Mouse (Mus musculus): ENCODE results near the gene Vmn1r219.
"Not testable (repeated sequence)": the region's sequence is repeated elsewhere in the genome, so short reads cannot be mapped to it uniquely, and the experiment has no call there.

The Vmn1r219 gene

GRCm38 (mm10) chr13:23159012-23159411, at the start of gene Vmn1r219:
Gene Vmn1r219, plus strand, starts transcription at chr13:23159312.
- no peak for DNase-seq

- not testable (repeated sequence) for DNase-seq
These were observed 41.0 kb upstream of the Vmn1r219 start, which contains the start of gene Vmn1r217 for GRCm38 (mm10) chr13:23118126-23118525. Gene Vmn1r217, minus strand, starts transcription at chr13:23118226.

GRCm38 (mm10) chr13:23120611-23121010, 38.5 kb upstream of the Vmn1r219 start:
- no peak for DNase-seq

GRCm38 (mm10) chr13:23133099-23133498, 26.0 kb upstream of the Vmn1r219 start, which contains the start of gene Vmn1r218:
Gene Vmn1r218, plus strand, starts transcription at chr13:23133155.
- DNase-seq, result no peak

- DNase-seq, result no peak
These were observed 25.6 kb upstream of the Vmn1r219 start for GRCm38 (mm10) chr13:23133501-23133900.

- DNase-seq, result no peak
These were observed 20.2 kb upstream of the Vmn1r219 start for GRCm38 (mm10) chr13:23138880-23139279.

- no peak for DNase-seq
These were observed 1.3 kb upstream of the Vmn1r219 start for GRCm38 (mm10) chr13:23157848-23158247.

GRCm38 (mm10) chr13:23166471-23166870, 7.4 kb downstream of the Vmn1r219 start:
- DNase-seq, result not testable (repeated sequence)

GRCm38 (mm10) chr13:23187875-23188274, 28.8 kb downstream of the Vmn1r219 start, which contains the start of gene Vmn1r220:
Gene Vmn1r220, minus strand, starts transcription at chr13:23187975.
- DNase-seq, result no peak

GRCm38 (mm10) chr13:23203885-23204284, 44.8 kb downstream of the Vmn1r219 start:
- not testable (repeated sequence) for DNase-seq

GRCm38 (mm10) chr13:23213827-23214226, 54.7 kb downstream of the Vmn1r219 start, which contains the start of gene Vmn1r221:
Gene Vmn1r221, plus strand, starts transcription at chr13:23214127.
- DNase-seq, result not testable (repeated sequence)

Measured in cerebellum, adult 11 months (tissue).